Mouse (Mus musculus): ENCODE data around the gene Rgs5. TPM values are rescaled to one million over a fixed set of nuclear protein-coding genes. Genes with fewer than 3 reads are reported as not detected.

Gene Rgs5
- 5.9 and 7.1 TPM in 2 replicates for polyA plus RNA-seq (2016; fragmentation: Nextera tagmentation; extraction: Ambion mirVana)

DNA sequence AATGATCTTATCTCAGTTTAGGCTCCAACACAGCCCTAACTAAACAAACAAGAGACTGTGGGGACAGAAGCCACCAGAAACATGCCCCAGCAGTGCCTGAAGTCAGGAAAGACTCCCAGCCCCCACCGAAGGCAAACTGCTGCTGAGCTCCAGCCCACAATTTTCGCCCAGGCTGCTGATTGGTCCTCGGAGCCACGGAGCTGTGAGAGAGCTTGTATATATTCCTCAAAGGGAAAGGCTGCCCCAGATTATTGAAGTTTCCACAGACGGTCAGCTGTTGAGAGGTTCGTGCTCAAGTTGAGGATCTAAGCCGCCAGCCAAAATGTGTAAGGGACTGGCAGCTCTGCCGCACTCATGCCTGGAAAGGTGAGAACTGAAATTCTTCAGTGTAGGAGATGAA lies at the start of gene Rgs5:
Gene Rgs5, plus strand, starts transcription at position 246 of the 400 bp plus-strand sequence.
- no peaks in the 10 kb centered on the region for H3K36me3 ChIP-seq
- no peaks in the 10 kb centered on the region for H3K27me3 ChIP-seq (replicated peaks)
- H3K4me3 ChIP-seq, result peak within 1 kb of the TSS; percentile 32
- peak within 1 kb of the TSS; percentile 68 for H3K4me2 ChIP-seq
- 0 out of 2 replicates have a peak within 1 kb of the TSS, but pooled peaks have one; percentile 16 for H3K27ac ChIP-seq (ENCODE audit: poor library complexity, severe bottlenecking)
- peaks cover 24% of the 10 kb centered on the region for H3K4me1 ChIP-seq (replicated peaks)
- peak within 1 kb of the TSS; percentile 40; the same call in 1 of the 2 replicates for H3K9ac ChIP-seq
- 3% methylated on average over 8 of the region's 8 CpGs for WGBS
- no peaks in the 10 kb centered on the region for H3K9me3 ChIP-seq (replicated peaks)
- no peak for ATAC-seq (ENCODE audit: insufficient number of reproducible peaks, low FRiP score)

DNA sequence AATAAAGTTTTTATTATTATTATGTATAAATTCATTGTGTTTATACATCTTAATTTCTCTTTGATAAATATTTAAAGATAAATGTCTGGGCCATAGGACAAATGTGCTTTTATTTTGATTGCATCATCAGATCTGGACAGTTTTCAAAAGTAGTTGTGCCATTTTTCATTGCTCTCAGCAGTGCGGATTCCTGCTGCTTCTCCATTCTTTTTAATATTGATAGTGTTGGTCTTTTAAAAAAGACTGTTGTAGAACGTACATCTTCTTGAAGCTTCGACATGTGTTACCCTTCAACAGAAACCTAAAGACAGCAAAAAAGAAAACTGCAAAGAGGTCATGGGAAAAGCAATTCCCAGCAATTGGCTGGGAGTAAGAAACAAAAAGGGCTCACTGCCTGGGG lies 49.1 kb upstream of the Rgs5 start:
- H3K9ac ChIP-seq, result no peak overlapping the region
- H3K27ac ChIP-seq (ENCODE audit: poor library complexity, severe bottlenecking), result no peak overlapping the region
- no peaks in the 10 kb centered on the region for H3K4me1 ChIP-seq (replicated peaks)
- 79% methylated on average over 3 of the region's 3 CpGs for WGBS
- H3K36me3 ChIP-seq, result no peaks in the 10 kb centered on the region
- no peaks in the 10 kb centered on the region for H3K27me3 ChIP-seq (replicated peaks)
- no peak overlapping the region for H3K4me2 ChIP-seq
- H3K9me3 ChIP-seq (replicated peaks), result no peaks in the 10 kb centered on the region
- no peak overlapping the region for H3K4me3 ChIP-seq
- ATAC-seq (ENCODE audit: insufficient number of reproducible peaks, low FRiP score), result no peak

DNA sequence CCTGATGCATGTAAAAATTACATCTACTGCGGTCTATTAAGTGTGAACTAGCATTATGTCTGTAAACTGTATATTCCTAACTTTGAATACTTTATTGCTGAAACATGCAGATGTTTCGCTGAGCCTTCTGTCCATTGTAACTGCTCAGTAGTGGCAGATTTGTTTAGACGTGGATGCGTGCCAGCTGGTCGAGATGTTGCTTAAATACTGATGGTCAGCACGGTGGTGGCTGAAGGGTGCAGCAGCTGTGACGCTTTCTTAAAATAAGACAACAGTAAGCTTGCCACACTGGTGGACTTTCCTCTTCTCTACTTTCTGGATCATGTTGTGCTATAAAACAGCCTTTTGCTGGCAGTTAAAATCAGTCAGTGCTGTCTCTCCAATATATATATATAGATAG lies 25.6 kb upstream of the Rgs5 start:
- Histone ChIP-seq H3K9me3 (replicated peaks) (no peaks in the 10 kb centered on the region), H3K27me3 (replicated peaks) (no peaks in the 10 kb centered on the region), H3K9ac (no peak overlapping the region), H3K4me3 (no peak overlapping the region), H3K4me2 (no peak overlapping the region), H3K27ac (ENCODE audit: poor library complexity, severe bottlenecking) (no peak overlapping the region), H3K4me1 (replicated peaks) (no peaks in the 10 kb centered on the region), H3K36me3 (no peaks in the 10 kb centered on the region)
- 81% methylated on average over 7 of the region's 7 CpGs for WGBS
- ATAC-seq (ENCODE audit: insufficient number of reproducible peaks, low FRiP score), result no peak

DNA sequence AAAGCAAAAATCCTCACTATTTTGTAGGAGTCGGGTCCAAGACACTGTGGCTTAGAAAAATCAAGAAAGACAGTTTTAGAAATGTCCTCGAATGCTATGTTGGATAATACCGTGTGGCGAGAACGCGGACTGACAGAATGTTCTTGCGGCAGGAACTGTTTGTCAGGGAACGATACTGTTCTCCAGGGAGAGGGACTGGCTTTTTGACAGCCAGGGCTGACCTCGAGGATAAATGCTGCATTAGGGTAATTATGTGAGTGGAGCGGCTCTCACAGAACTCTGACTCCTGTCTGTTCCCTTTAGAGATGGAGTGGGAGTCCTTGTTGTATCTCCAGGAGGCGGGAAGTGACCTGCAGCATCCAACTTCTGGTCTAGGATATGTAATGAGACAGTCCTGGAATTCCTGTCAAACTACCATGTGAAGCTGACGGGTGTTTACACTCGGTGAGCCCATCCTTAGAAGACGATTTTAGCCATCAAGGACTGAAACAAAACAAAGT lies 18.0 kb upstream of the Rgs5 start:
- H3K36me3 ChIP-seq, result no peaks in the 10 kb centered on the region
- WGBS, result 67% methylated on average over 14 of the region's 14 CpGs

DNA sequence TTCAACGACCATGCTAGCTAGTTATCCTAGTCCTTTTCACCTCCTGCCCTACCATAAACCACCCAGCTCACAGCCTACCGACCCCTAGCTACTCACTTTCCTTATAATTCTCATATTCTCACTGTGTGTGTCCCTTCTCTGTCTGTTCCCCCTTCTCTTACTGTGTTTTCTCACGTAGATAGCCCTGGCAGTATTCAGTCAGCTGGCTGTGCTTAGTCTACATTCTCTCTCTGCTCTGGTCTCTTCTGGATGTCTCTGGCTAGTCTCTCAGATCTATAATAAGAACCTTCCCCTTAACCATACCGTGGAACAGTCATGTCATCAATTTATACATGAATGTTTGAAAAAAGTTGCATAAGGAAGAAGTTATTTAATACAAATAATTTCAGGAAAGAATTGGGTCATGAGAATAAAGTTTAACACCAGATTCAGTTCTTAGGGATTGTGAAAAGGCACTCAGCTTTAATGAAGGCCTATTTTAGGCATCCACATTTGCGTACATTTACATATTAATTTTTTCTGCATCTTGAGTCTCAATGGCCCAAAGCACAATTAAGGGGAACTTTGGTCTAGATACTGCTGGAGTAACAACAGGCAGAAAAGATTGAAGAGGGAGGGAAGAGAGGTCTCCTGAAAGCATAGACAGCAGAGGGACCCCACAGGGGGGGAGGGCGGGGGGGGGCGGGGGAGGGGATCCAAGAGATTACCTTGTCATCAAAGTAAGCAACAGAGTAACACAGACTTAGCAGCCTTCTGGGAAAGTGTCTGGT lies 10.2 kb upstream of the Rgs5 start:
- Histone ChIP-seq H3K36me3 (no peaks in the 10 kb centered on the region), H3K27me3 (replicated peaks) (no peaks in the 10 kb centered on the region), H3K4me3 (no peak overlapping the region), H3K9ac (no peak overlapping the region), H3K9me3 (replicated peaks) (no peaks in the 10 kb centered on the region), H3K4me1 (replicated peaks) (no peaks in the 10 kb centered on the region), H3K4me2 (no peak overlapping the region), H3K27ac (ENCODE audit: poor library complexity, severe bottlenecking) (no peak overlapping the region)
- no peak for ATAC-seq (ENCODE audit: insufficient number of reproducible peaks, low FRiP score)
- WGBS, result 64% methylated on average over 7 of the region's 7 CpGs

More for the DNA sequence above, 18.0 kb upstream of the Rgs5 start:
- no peaks in the 10 kb centered on the region for H3K9me3 ChIP-seq (replicated peaks)
- no peak overlapping the region for H3K9ac ChIP-seq
- no peaks in the 10 kb centered on the region for H3K27me3 ChIP-seq (replicated peaks)
- no peak for ATAC-seq (ENCODE audit: insufficient number of reproducible peaks, low FRiP score)
- H3K4me2 ChIP-seq, result no peak overlapping the region
- no peak overlapping the region for H3K27ac ChIP-seq (ENCODE audit: poor library complexity, severe bottlenecking)
- no peak overlapping the region for H3K4me3 ChIP-seq
- H3K4me1 ChIP-seq (replicated peaks), result no peaks in the 10 kb centered on the region

DNA sequence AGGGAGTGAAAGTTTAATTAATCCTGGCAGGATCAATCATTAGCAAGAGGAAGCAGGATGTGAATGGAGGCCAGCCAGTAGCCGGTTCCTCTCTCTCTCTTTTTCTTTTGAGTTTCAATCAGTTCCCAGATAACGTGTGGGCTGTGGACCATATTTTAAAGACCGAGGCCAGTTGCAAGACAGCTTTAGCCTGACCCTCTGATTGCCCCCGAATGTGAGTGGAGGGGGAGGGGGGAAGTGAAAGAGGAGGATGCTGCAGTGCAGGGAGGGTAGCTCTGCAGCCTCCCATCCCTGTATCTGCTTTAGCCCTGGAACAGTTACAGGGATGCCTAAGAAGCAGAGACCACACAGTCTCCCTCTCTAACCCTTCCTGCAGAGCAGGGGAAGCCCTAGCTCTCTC lies 4.2 kb downstream of the Rgs5 start:
- no peaks in the 10 kb centered on the region for H3K36me3 ChIP-seq
- 10% methylated on average over 4 of the region's 4 CpGs for WGBS
- no peak overlapping the region for H3K9ac ChIP-seq

DNA sequence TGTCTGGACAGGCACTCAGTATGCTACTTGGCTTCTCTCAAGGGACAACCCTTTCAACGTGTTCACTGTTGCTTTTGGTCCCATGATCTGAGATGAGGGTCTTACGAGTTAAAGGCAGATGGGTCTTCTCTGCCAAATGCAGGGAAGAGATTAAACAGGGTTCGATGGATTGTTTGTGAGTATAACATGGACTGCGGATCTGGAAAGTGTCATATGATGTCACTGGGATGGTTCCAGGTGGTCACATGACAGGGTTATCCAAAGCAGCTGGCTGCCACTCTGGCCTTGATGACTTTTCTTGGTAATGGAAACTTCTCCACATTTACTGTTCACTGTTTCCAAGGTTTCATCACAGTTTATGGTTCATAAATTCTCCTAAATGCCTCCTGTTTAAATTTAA lies 12.0 kb downstream of the Rgs5 start:
- Histone ChIP-seq H3K4me2 (no peak overlapping the region), H3K27me3 (replicated peaks) (no peaks in the 10 kb centered on the region), H3K4me1 (replicated peaks) (no peaks in the 10 kb centered on the region), H3K36me3 (no peaks in the 10 kb centered on the region), H3K4me3 (no peak overlapping the region), H3K9ac (no peak overlapping the region), H3K9me3 (replicated peaks) (no peaks in the 10 kb centered on the region), H3K27ac (ENCODE audit: poor library complexity, severe bottlenecking) (no peak overlapping the region)
- no peak for ATAC-seq (ENCODE audit: insufficient number of reproducible peaks, low FRiP score)
- WGBS, result 46% methylated on average over 4 of the region's 4 CpGs

More for the DNA sequence above, 4.2 kb downstream of the Rgs5 start:
- H3K9me3 ChIP-seq (replicated peaks), result no peaks in the 10 kb centered on the region
- H3K4me2 ChIP-seq, result no peak overlapping the region
- H3K27ac ChIP-seq (ENCODE audit: poor library complexity, severe bottlenecking), result no peak overlapping the region
- no peak for ATAC-seq (ENCODE audit: insufficient number of reproducible peaks, low FRiP score)
- no peaks in the 10 kb centered on the region for H3K27me3 ChIP-seq (replicated peaks)
- H3K4me1 ChIP-seq (replicated peaks), result peaks cover 19% of the 10 kb centered on the region
- no peak overlapping the region for H3K4me3 ChIP-seq

DNA sequence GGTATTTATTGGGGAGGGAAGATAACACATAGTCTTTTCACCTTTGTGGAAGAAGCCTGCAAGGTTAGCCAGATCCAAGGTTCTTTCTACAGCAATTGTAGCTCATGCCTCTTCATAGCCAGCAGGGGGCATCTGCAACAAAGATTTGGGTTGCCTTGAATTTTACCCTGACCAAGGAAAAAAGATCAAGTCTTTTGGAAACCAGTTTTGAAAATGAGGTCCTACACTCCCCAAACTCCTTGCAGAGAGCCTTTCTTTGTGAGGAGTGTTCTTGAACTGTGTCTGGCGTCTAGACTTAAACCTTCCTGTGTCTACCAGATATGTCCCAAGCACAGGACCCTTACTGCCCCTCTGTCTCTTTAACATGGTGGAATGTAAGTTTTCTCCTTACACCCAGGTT lies 15.4 kb downstream of the Rgs5 start:
- H3K9ac ChIP-seq, result no peak overlapping the region
- no peaks in the 10 kb centered on the region for H3K27me3 ChIP-seq (replicated peaks)
- ATAC-seq (ENCODE audit: insufficient number of reproducible peaks, low FRiP score), result no peak
- no peak overlapping the region for H3K4me3 ChIP-seq
- no peak overlapping the region for H3K4me2 ChIP-seq
- H3K36me3 ChIP-seq, result no peaks in the 10 kb centered on the region
- H3K9me3 ChIP-seq (replicated peaks), result no peaks in the 10 kb centered on the region
- 52% methylated on average over 1 of the region's 1 CpGs for WGBS
- H3K27ac ChIP-seq (ENCODE audit: poor library complexity, severe bottlenecking), result no peak overlapping the region
- H3K4me1 ChIP-seq (replicated peaks), result no peaks in the 10 kb centered on the region

DNA sequence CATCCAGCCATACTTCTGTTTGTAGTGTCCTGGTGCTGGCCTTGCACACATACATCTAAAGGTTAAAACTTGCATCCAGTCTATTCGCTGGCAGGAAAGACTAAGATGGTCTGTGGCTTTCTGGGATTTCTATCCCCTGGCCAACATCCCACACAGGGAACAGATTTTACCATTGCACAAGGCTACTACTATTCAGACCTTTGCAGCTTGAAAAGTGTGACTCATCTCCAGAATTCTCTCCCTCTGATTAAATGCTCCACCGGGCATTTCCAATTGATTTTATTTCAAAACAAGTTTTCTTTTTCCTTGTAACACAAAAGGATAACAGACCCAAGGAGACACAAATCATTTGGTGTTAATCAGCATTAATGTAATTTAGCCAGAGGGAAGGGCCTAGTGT lies 16.5 kb downstream of the Rgs5 start:
- no peaks in the 10 kb centered on the region for H3K4me1 ChIP-seq (replicated peaks)
- no peak overlapping the region for H3K4me2 ChIP-seq
- 67% methylated on average over 2 of the region's 2 CpGs for WGBS
- H3K9ac ChIP-seq, result no peak overlapping the region
- H3K4me3 ChIP-seq, result no peak overlapping the region
- H3K36me3 ChIP-seq, result no peaks in the 10 kb centered on the region
- no peak overlapping the region for H3K27ac ChIP-seq (ENCODE audit: poor library complexity, severe bottlenecking)
- no peaks in the 10 kb centered on the region for H3K9me3 ChIP-seq (replicated peaks)
- no peaks in the 10 kb centered on the region for H3K27me3 ChIP-seq (replicated peaks)
- no peak for ATAC-seq (ENCODE audit: insufficient number of reproducible peaks, low FRiP score)

DNA sequence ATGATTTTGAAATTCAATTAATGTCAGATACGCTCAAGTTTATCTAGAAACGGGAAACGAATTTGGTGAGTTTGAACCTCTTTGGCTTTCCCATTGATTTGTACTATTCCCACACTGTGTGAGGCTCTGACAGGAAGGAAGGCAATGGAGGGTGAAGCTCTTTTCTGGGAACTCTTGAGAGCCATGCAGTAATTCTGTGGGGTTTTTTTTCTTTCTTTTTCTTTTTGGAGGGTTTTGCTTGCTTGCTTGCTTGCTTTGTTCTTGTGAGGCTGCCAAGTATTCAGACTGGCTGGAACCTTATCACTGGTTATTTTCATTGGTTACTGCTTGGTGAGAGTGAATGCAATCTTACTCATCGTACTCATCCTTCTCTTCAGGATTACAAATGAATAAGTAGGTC lies 17.0 kb downstream of the Rgs5 start:
- Histone ChIP-seq H3K4me2 (no peak overlapping the region), H3K36me3 (no peaks in the 10 kb centered on the region), H3K9ac (no peak overlapping the region), H3K27me3 (replicated peaks) (no peaks in the 10 kb centered on the region), H3K27ac (ENCODE audit: poor library complexity, severe bottlenecking) (no peak overlapping the region), H3K4me3 (no peak overlapping the region), H3K9me3 (replicated peaks) (no peaks in the 10 kb centered on the region), H3K4me1 (replicated peaks) (no peaks in the 10 kb centered on the region)
- 69% methylated on average over 4 of the region's 4 CpGs for WGBS
- no peak for ATAC-seq (ENCODE audit: insufficient number of reproducible peaks, low FRiP score)

DNA sequence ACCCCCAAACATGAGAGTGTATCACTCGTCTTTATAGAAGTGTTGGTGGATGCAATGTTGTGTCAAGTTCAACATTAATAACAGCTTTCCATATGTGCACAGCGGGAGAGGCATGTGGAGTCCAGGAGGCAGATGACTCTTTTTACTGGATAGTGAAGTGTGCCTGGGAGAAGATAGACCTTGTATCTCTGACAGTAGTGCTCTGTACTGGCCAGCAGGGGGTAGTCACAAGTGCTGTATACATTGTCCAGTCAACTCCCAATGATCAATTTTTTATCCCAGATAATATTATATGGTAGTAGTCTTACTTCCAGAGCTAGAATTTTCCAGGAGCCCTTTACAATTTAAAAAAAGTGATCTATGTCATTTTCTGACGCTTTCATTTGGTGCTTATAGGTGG lies 18.8 kb downstream of the Rgs5 start:
- no peaks in the 10 kb centered on the region for H3K27me3 ChIP-seq (replicated peaks)
- ATAC-seq (ENCODE audit: insufficient number of reproducible peaks, low FRiP score), result no peak
- WGBS, result 55% methylated on average over 3 of the region's 3 CpGs
- H3K36me3 ChIP-seq, result no peaks in the 10 kb centered on the region
- no peak overlapping the region for H3K27ac ChIP-seq (ENCODE audit: poor library complexity, severe bottlenecking)
- H3K4me1 ChIP-seq (replicated peaks), result no peaks in the 10 kb centered on the region
- H3K4me3 ChIP-seq, result no peak overlapping the region
- no peaks in the 10 kb centered on the region for H3K9me3 ChIP-seq (replicated peaks)
- no peak overlapping the region for H3K4me2 ChIP-seq
- H3K9ac ChIP-seq, result no peak overlapping the region

DNA sequence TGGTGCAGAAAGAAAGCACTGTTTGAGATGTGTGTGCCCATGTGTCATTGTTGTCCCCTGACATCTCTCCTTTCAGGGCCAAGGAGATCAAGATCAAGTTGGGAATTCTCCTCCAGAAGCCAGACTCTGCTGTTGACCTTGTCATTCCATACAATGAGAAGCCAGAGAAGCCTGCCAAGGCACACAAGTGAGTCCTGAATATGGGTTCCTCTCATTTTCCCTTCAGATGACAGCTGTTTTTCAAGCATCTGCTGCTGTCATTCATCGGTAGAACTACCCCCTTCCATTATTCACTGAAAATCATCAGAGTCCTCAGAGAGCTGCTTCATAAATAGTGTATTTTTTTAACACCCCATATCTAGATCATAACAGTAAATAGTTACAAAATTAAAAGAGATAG lies 21.4 kb downstream of the Rgs5 start:
- 74% methylated on average over 1 of the region's 1 CpGs for WGBS
- no peak overlapping the region for H3K4me2 ChIP-seq
- H3K27me3 ChIP-seq (replicated peaks), result no peaks in the 10 kb centered on the region
- no peaks in the 10 kb centered on the region for H3K4me1 ChIP-seq (replicated peaks)
- H3K36me3 ChIP-seq, result no peaks in the 10 kb centered on the region
- H3K27ac ChIP-seq (ENCODE audit: poor library complexity, severe bottlenecking), result no peak overlapping the region
- no peak for ATAC-seq (ENCODE audit: insufficient number of reproducible peaks, low FRiP score)
- no peak overlapping the region for H3K9ac ChIP-seq
- H3K4me3 ChIP-seq, result no peak overlapping the region
- H3K9me3 ChIP-seq (replicated peaks), result no peaks in the 10 kb centered on the region
